Mouse (Mus musculus) brain, adult 10 weeks (tissue): ENCODE data around the gene Bphl. TPM values are rescaled to one million over a fixed set of nuclear protein-coding genes. Genes with fewer than 3 reads are reported as not detected.

Experiments
- polyA plus RNA-seq: library from polyadenylated mRNA; stranded (reverse); fragments of 350-450 nt; fragmentation: Illumina TruSeq; extraction: RNeasy Lipid Tissue Mini Kit (QIAGEN cat#74804); gene quantifications from one replicate; pipeline ENCODE4 v1.2.3, GENCODE M21; 2015; ENCODE audit warnings: low read depth, low replicate concordance

Gene Bphl
- 52.1 TPM for polyA plus RNA-seq

GRCm38 (mm10) chr13:34037172-34038055 is at the start of gene Bphl:
TSS of gene Bphl (plus strand) at chr13:34037597.

GRCm38 (mm10) chr13:34002058-34003006 is 35.1 kb upstream of the Bphl start, which contains the start of the genes Ripk1 and Serpinb6a:
TSS of gene Ripk1 (plus strand) at chr13:34002363.
TSS of gene Serpinb6a (minus strand) at chr13:34002794.

GRCm38 (mm10) chr13:34077492-34078271 is 40.3 kb downstream of the Bphl start, which contains the start of gene Tubb2a:
TSS of gene Tubb2a (minus strand) at chr13:34078007.

Other genes starting within 250 kb of the Bphl start
- not detected for gene Serpinb6e, start 194.2 kb upstream of the Bphl start, polyA plus RNA-seq
- not detected for gene Serpinb6c, start 131.9 kb upstream of the Bphl start, polyA plus RNA-seq
- gene Nqo2, start 72.9 kb upstream of the Bphl start, polyA plus RNA-seq: 12.6 TPM
- gene Ripk1, start 35.2 kb upstream of the Bphl start, polyA plus RNA-seq: 3.6 TPM
- 72.9 TPM for gene Serpinb6a, start 34.8 kb upstream of the Bphl start, polyA plus RNA-seq
- gene Tubb2a, start 40.4 kb downstream of the Bphl start, polyA plus RNA-seq: 803 TPM
- gene Tubb2b, start 92.9 kb downstream of the Bphl start, polyA plus RNA-seq: 162 TPM
- gene Psmg4, start 125.4 kb downstream of the Bphl start, polyA plus RNA-seq: 28.0 TPM